In the genomic region with DNA sequence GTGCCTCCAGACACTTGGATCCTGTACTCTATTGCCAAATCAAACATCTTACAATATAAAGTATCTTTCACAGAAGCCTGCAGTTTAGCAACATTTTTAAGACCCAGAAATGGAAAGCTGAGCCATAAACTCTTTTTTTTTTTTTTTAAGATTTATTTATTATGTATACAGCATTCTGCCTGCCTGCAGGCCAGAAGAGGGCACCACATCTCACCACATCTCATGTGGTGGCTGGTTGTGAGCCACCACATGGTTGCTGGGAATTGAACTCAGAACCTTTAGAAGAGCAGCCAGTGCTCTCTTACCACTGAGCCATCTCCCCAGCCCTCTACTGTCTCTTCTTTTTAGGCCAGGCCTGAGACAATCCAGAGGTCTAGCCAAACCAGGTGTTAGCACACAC, we compare ENCODE assay signal across 13 mouse cellular contexts. TPM values are rescaled to one million over a fixed set of nuclear protein-coding genes. Genes with fewer than 3 reads are reported as not detected.
DNase-seq lines count a peak whose midpoint lies in the region; ATAC-seq and TF ChIP-seq lines count a peak whose summit lies in the region.
"Had no signal": no experiment of that assay in that cellular context is flagged by ENCODE, and none has a peak within 500 bp of the region (broad histone marks: within the 10 kb centered on the region; RNA-seq: fewer than 3 reads in every experiment).

No protein-coding gene starts in this region.

- no peak for DNase-seq in gastrocnemius, adult 2 months
- no peak for DNase-seq in gastrocnemius, postnatal 25 days
- DNase-seq in liver, embryonic 11.5 days (ENCODE audit: low spot score): no peak
- peak; percentile 43 for DNase-seq in 416B (ENCODE audit: low read depth)
- DNase-seq in ZHBTc4 (ENCODE audit: low read depth, low spot score): peak; percentile 30
- DNase-seq in forebrain, embryonic 11.5 days (ENCODE audit: low spot score): no peak
- DNase-seq: cerebellum, adult 9-11 months; heart, postnatal 36 days; kidney, adult 18-20 months had no signal

- TF ChIP-seq CTCF in gastrocnemius, adult 2 months (IDR thresholded peaks at IDR 0.05): peak; percentile 27; the same call in 1 of the 2 replicates

- intact Hi-C loops in gastrocnemius, adult 2 months (cut with DNase I): no loop called here

- H3K27me3 ChIP-seq in liver, embryonic 12.5 days (replicated peaks): no peaks in the 10 kb centered on the region
- H3K27me3 ChIP-seq in liver, embryonic 11.5 days (replicated peaks; ENCODE audit: control insufficient read depth, insufficient read depth, low read length): no peaks in the 10 kb centered on the region
- H3K27me3 ChIP-seq in forebrain, embryonic 11.5 days (ENCODE audit: control insufficient read depth, insufficient read depth, low read length): no peaks in the 10 kb centered on the region

- no peak overlapping the region for H3K27ac ChIP-seq in gastrocnemius, adult 2 months
- H3K27ac ChIP-seq in liver, embryonic 12.5 days: peak overlapping the region; percentile 45; the same call in 1 of the 2 replicates
- H3K27ac ChIP-seq in liver, embryonic 11.5 days (ENCODE audit: low read depth, low read length): no peak overlapping the region
- no peak overlapping the region for H3K27ac ChIP-seq in forebrain, embryonic 11.5 days (ENCODE audit: low read depth, low read length)
- H3K27ac ChIP-seq: macrophage had no signal

- H3K4me1 ChIP-seq in liver, embryonic 12.5 days: peaks cover 75% of the 10 kb centered on the region
- peaks cover 23% of the 10 kb centered on the region for H3K4me1 ChIP-seq in liver, embryonic 11.5 days (replicated peaks; ENCODE audit: control insufficient read depth, insufficient read depth, low read length)
- peaks cover 2% of the 10 kb centered on the region; the same call in 1 of the 2 replicates for H3K4me1 ChIP-seq in forebrain, embryonic 11.5 days (replicated peaks; ENCODE audit: control insufficient read depth, insufficient read depth, low read length)

- H3K4me3 ChIP-seq in gastrocnemius, adult 2 months: no peak overlapping the region
- H3K4me3 ChIP-seq in liver, embryonic 12.5 days: no peak overlapping the region
- no peak overlapping the region for H3K4me3 ChIP-seq in liver, embryonic 11.5 days (ENCODE audit: low read depth, low read length)
- H3K4me3 ChIP-seq in forebrain, embryonic 11.5 days (ENCODE audit: low read depth, low read length): no peak overlapping the region

- H3K4me2 ChIP-seq in liver, embryonic 12.5 days: peak overlapping the region; percentile 12; the same call in 1 of the 2 replicates
- H3K4me2 ChIP-seq in liver, embryonic 11.5 days: no peak overlapping the region
- H3K4me2 ChIP-seq in forebrain, embryonic 11.5 days (ENCODE audit: low read depth, low read length, severe bottlenecking): no peak overlapping the region

- H3K9ac ChIP-seq in liver, embryonic 12.5 days: no peak overlapping the region
- no peak overlapping the region for H3K9ac ChIP-seq in liver, embryonic 11.5 days (ENCODE audit: low read depth, low read length)
- H3K9ac ChIP-seq in forebrain, embryonic 11.5 days (ENCODE audit: low read length): no peak overlapping the region

- no peak for ATAC-seq in liver, embryonic 12.5 days
- no peak for ATAC-seq in liver, embryonic 11.5 days (replicated peaks; ENCODE audit: low FRiP score)
- no peak for ATAC-seq in megakaryocyte-erythroid progenitor cell, adult 5-6 weeks (replicated peaks; ENCODE audit: low FRiP score, low TSS enrichment, poor library complexity, severe bottlenecking)
- no peak for ATAC-seq in forebrain, embryonic 11.5 days (replicated peaks; ENCODE audit: low FRiP score)
- ATAC-seq: forebrain, embryonic 14.5 days had no signal

- no peaks in the 10 kb centered on the region for H3K9me3 ChIP-seq in liver, embryonic 12.5 days (replicated peaks)
- H3K9me3 ChIP-seq in liver, embryonic 11.5 days (ENCODE audit: control insufficient read depth, low read length): no peaks in the 10 kb centered on the region
- no peaks in the 10 kb centered on the region for H3K9me3 ChIP-seq in forebrain, embryonic 11.5 days (ENCODE audit: control insufficient read depth, low read length)

- H3K36me3 ChIP-seq in liver, embryonic 12.5 days: peaks cover 54% of the 10 kb centered on the region
- peaks cover 9% of the 10 kb centered on the region for H3K36me3 ChIP-seq in liver, embryonic 11.5 days (ENCODE audit: control insufficient read depth, insufficient read depth, low read length)
- no peaks in the 10 kb centered on the region; the same call in 1 of the 2 replicates for H3K36me3 ChIP-seq in forebrain, embryonic 11.5 days (ENCODE audit: control insufficient read depth, insufficient read depth, low read length)

RNA-seq across cellular contexts. Expression of a gene that starts 26.3 kb away (rescaled TPM):
- 10 to 100 TPM; 66.2 to 72.2 TPM for total RNA-seq in gastrocnemius, adult 2 months (2021)
- 10 to 100 TPM; 67.9 to 70.2 TPM for total RNA-seq in gastrocnemius, postnatal 25 days (2021)
- 31.5 and 33.3 TPM in 2 replicates for polyA plus RNA-seq in liver, embryonic 12.5 days (2016; fragmentation: Nextera tagmentation; extraction: Ambion mirVana)
- 34.1 and 36.2 TPM in 2 replicates for polyA plus RNA-seq in liver, embryonic 11.5 days (2014; fragmentation: Nextera tagmentation; extraction: Ambion mirVana)
- total RNA-seq in megakaryocyte-erythroid progenitor cell, adult 5-6 weeks (2014; fragmentation: Nextera tagmentation): 45.6 and 50.6 TPM in 2 replicates
- 10.8 and 29.2 TPM in 2 replicates for total RNA-seq in megakaryocyte-erythroid progenitor cell, adult 5-6 weeks (2017)
- 21.2 and 28.5 TPM in 2 replicates for polyA plus RNA-seq in forebrain, embryonic 11.5 days (2014; fragmentation: Nextera tagmentation; extraction: Ambion mirVana)

RNA-seq across cellular contexts. Expression of a gene that starts 31.2 kb away (rescaled TPM):
- total RNA-seq in gastrocnemius, adult 2 months (2021): 10 to 100 TPM; 28.0 to 29.5 TPM
- 10 to 100 TPM; 27.8 to 32.2 TPM for total RNA-seq in gastrocnemius, postnatal 25 days (2021)
- 118 and 125 TPM in 2 replicates for polyA plus RNA-seq in liver, embryonic 12.5 days (2016; fragmentation: Nextera tagmentation; extraction: Ambion mirVana)
- 137 and 154 TPM in 2 replicates for polyA plus RNA-seq in liver, embryonic 11.5 days (2014; fragmentation: Nextera tagmentation; extraction: Ambion mirVana)
- total RNA-seq in megakaryocyte-erythroid progenitor cell, adult 5-6 weeks (2014; fragmentation: Nextera tagmentation): 26.5 and 36.8 TPM in 2 replicates
- total RNA-seq in megakaryocyte-erythroid progenitor cell, adult 5-6 weeks (2017): 111 and 144 TPM in 2 replicates
- polyA plus RNA-seq in forebrain, embryonic 11.5 days (2014; fragmentation: Nextera tagmentation; extraction: Ambion mirVana): 274 and 277 TPM in 2 replicates

RNA-seq across cellular contexts. Expression of a gene that starts 31.3 kb away (rescaled TPM):
- total RNA-seq in gastrocnemius, adult 2 months (2021): 10 to 100 TPM; 38.0 to 41.1 TPM
- total RNA-seq in gastrocnemius, postnatal 25 days (2021): 10 to 100 TPM; 34.7 to 38.9 TPM
- polyA plus RNA-seq in liver, embryonic 12.5 days (2016; fragmentation: Nextera tagmentation; extraction: Ambion mirVana): 6.8 and 7.1 TPM in 2 replicates
- 8.6 and 9.5 TPM in 2 replicates for polyA plus RNA-seq in liver, embryonic 11.5 days (2014; fragmentation: Nextera tagmentation; extraction: Ambion mirVana)
- total RNA-seq in megakaryocyte-erythroid progenitor cell, adult 5-6 weeks (2014; fragmentation: Nextera tagmentation): 23.8 and 29.0 TPM in 2 replicates
- 15.2 and 16.6 TPM in 2 replicates for total RNA-seq in megakaryocyte-erythroid progenitor cell, adult 5-6 weeks (2017)
- 11.3 TPM in 2 replicates for polyA plus RNA-seq in forebrain, embryonic 11.5 days (2014; fragmentation: Nextera tagmentation; extraction: Ambion mirVana)

RNA-seq across cellular contexts. Expression of a gene that starts 45.5 kb away (rescaled TPM):
- total RNA-seq in gastrocnemius, adult 2 months (2021): 10 to 100 TPM; 38.5 to 49.2 TPM
- total RNA-seq in gastrocnemius, postnatal 25 days (2021): 100 to 1,000 TPM in 1 of 2 experiments, 10 to 100 TPM in 1; 37.7 to 102 TPM
- polyA plus RNA-seq in liver, embryonic 12.5 days (2016; fragmentation: Nextera tagmentation; extraction: Ambion mirVana): 9.2 and 11.0 TPM in 2 replicates
- 17.9 and 24.1 TPM in 2 replicates for polyA plus RNA-seq in liver, embryonic 11.5 days (2014; fragmentation: Nextera tagmentation; extraction: Ambion mirVana)
- total RNA-seq in megakaryocyte-erythroid progenitor cell, adult 5-6 weeks (2014; fragmentation: Nextera tagmentation): not detected in 2 replicates
- not detected in 2 replicates for total RNA-seq in megakaryocyte-erythroid progenitor cell, adult 5-6 weeks (2017)
- polyA plus RNA-seq in forebrain, embryonic 11.5 days (2014; fragmentation: Nextera tagmentation; extraction: Ambion mirVana): 22.0 and 26.5 TPM in 2 replicates

Comparison
In these comparisons a context has a peak if more than half of its experiments do, and no peak if none do; other contexts are left out.
1. DNase-seq: peak in 416B (single experiment) and ZHBTc4 (single experiment); none in gastrocnemius, adult 2 months (single experiment), gastrocnemius, postnatal 25 days (single experiment), liver, embryonic 11.5 days (single experiment) and forebrain, embryonic 11.5 days (single experiment).